Mouse (Mus musculus): Measurements from ENCODE around the gene Dcun1d4.

DNA sequence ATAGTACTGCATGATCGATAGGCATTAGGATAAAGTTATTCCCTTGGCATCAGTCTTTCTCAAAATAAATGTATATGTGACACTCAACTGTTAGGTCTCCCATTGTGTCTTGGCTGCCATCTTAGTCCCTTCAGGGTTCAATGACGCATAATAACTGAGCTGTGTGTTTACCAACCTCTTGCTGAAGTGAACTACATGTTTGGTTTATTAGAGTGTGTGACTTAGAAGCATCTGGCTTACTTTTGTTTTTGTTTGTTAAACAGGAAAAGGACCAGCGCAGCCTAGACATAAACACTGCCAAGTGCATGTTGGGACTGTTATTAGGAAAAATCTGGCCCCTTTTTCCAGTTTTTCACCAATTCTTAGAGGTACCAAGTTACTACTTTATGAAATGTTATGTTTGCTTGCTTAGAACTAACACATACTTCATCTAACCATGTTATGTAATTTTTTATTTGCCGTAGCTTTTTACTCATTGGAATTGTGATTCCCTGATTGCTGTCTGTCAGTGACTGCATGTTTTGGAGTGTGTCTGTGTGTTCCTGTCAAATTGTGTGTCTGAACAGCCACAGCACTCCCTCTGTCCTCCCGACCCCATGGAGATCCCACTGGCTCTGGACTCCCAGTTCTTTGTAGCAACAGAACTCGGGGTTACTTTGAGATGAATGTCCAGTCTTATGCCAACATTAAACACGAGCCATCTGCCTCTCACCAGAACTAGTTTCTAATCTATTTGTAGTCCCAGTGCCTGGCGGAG is 74.5 kb downstream of the Dcun1d4 start:
- TF ChIP-seq POLR2A (IDR thresholded peaks at IDR 0.05; ENCODE audit: borderline replicate concordance, control insufficient read depth, low read depth, low read length), result no peak
- TF ChIP-seq CTCF (IDR thresholded peaks at IDR 0.05; ENCODE audit: control insufficient read depth, insufficient read depth, low read length), result no peak

All from bone marrow, adult 2 months (tissue).